Mouse (Mus musculus) layer of hippocampus, adult 2 months (tissue): Measurements from ENCODE around the gene Gm5431. TPM values are rescaled to one million over a fixed set of nuclear protein-coding genes. Genes with fewer than 3 reads are reported as not detected.
"Not testable (repeated sequence)": the region's sequence is repeated elsewhere in the genome, so short reads cannot be mapped to it uniquely, and the experiment has no call there.

Experiments used
- DNase-seq, 2 experiments: peaks; one replicate each; pipeline ENCODE4 v3.0.0; 2022; ENCODE audit warnings: low spot score in 2 of 2
- H3K27ac ChIP-seq: fragments of 200-600 bp; 2 replicates; pipeline ENCODE4 v1.8.1; 2022
- H3K4me3 ChIP-seq: fragments of 200-600 bp; 2 replicates; pipeline ENCODE4 v1.8.1; 2022; ENCODE audit warnings: mild to moderate bottlenecking
- CTCF ChIP-seq: fragments of 200-600 bp; conservative IDR thresholded peaks from 2 replicates; pipeline ENCODE4 v1.8.1; 2022; ENCODE audit warnings: antibody characterized with exemption, mild to moderate bottlenecking, moderate library complexity
- total RNA-seq, 2 experiments: library from RNA; stranded (reverse); gene quantifications; 2 replicates each; pipeline ENCODE4 v1.2.3; 2021

Gene Gm5431
- total RNA-seq, 2 experiments from 2014 or later, result 0.12 to 0.38 TPM

- Histone ChIP-seq H3K27ac (no peak overlapping the region), H3K4me3 (no peak overlapping the region)
- no peak for DNase-seq
- TF ChIP-seq CTCF, result no peak
Measured at GRCm38 (mm10) chr11:48862784-48863319, 39.2 kb downstream of the Gm5431 start.

GRCm38 (mm10) chr11:48859014-48859413 is 43.0 kb downstream of the Gm5431 start:
- Histone ChIP-seq H3K4me3 (peak overlapping the region; percentile 68), H3K27ac (0 out of 2 replicates have a peak overlapping the region, but pooled peaks have one; percentile 28)
- TF ChIP-seq CTCF, result peak; percentile 92
- DNase-seq, result peak; percentile 58 to 68

GRCm38 (mm10) chr11:48853474-48854180 is 48.4 kb downstream of the Gm5431 start:
- TF ChIP-seq CTCF, result peak; percentile 57
- H3K4me3 ChIP-seq, result peak overlapping the region; percentile 68
- H3K27ac ChIP-seq, result peak overlapping the region; percentile 80
- peak; percentile 92 for DNase-seq

GRCm38 (mm10) chr11:48852624-48853473 is 49.2 kb downstream of the Gm5431 start:
- Histone ChIP-seq H3K4me3 (peak overlapping the region; percentile 68), H3K27ac (peak overlapping the region; percentile 80)
- no peak for DNase-seq
- no peak for TF ChIP-seq CTCF

- TF ChIP-seq CTCF, result no peak
- Histone ChIP-seq H3K4me3 (no peak overlapping the region), H3K27ac (no peak overlapping the region; the same call in 1 of the 2 replicates)
- no peak for DNase-seq
Measured at GRCm38 (mm10) chr11:48852190-48852589, 49.8 kb downstream of the Gm5431 start.

GRCm38 (mm10) chr11:48851270-48851995 is 50.6 kb downstream of the Gm5431 start:
- H3K4me3 ChIP-seq, result no peak overlapping the region
- DNase-seq, result no peak
- peak; percentile 31; the same call in 1 of the 2 replicates for TF ChIP-seq CTCF
- no peak overlapping the region for H3K27ac ChIP-seq

- Histone ChIP-seq H3K4me3 (no peak overlapping the region), H3K27ac (no peak overlapping the region)
- TF ChIP-seq CTCF, result no peak
- no peak for DNase-seq
Measured at GRCm38 (mm10) chr11:48850240-48850639, 51.8 kb downstream of the Gm5431 start.

GRCm38 (mm10) chr11:48846881-48847280 is 55.1 kb downstream of the Gm5431 start:
- TF ChIP-seq CTCF, result no peak
- DNase-seq, result no peak
- no peak overlapping the region for H3K4me3 ChIP-seq
- no peak overlapping the region for H3K27ac ChIP-seq

- not testable (repeated sequence) for DNase-seq, H3K4me3 ChIP-seq, H3K27ac ChIP-seq
- 0 out of 2 replicates have a peak, but pooled peaks have one; percentile 13 for TF ChIP-seq CTCF
Measured at GRCm38 (mm10) chr11:48846362-48846761, 55.7 kb downstream of the Gm5431 start.

- no peak overlapping the region for H3K4me3 ChIP-seq
- no peak for TF ChIP-seq CTCF
- DNase-seq, result no peak
- H3K27ac ChIP-seq, result no peak overlapping the region
Measured at GRCm38 (mm10) chr11:48845244-48845815, 56.7 kb downstream of the Gm5431 start.

- no peak overlapping the region for H3K27ac ChIP-seq
- no peak for TF ChIP-seq CTCF
- no peak overlapping the region for H3K4me3 ChIP-seq
- DNase-seq, result no peak
Measured at GRCm38 (mm10) chr11:48844309-48844708, 57.7 kb downstream of the Gm5431 start.

- no peak overlapping the region for H3K27ac ChIP-seq
- no peak overlapping the region for H3K4me3 ChIP-seq
- no peak for TF ChIP-seq CTCF
- no peak for DNase-seq
Measured at GRCm38 (mm10) chr11:48843202-48843601, 58.8 kb downstream of the Gm5431 start.
